Mouse (Mus musculus) gastrocnemius, postnatal 25 days (tissue): ENCODE measurements around the gene Kirrel3. TPM values are rescaled to one million over a fixed set of nuclear protein-coding genes. Genes with fewer than 3 reads are reported as not detected.

ENCODE experiments used
- DNase-seq: peaks from one replicate; pipeline ENCODE4 v3.0.0; 2022
- long read RNA-seq, 2 experiments: library from polyadenylated mRNA; stranded (forward); transcript quantifications; one replicate each; pipeline ENCODE4 v2.0.0; 2021
- total RNA-seq, 2 experiments: library from RNA; stranded (reverse); gene quantifications; 1 replicate in 1 of 2; 2 replicates in 1 of 2; pipeline ENCODE4 v1.2.3; 2021

Kirrel3 gene
- total RNA-seq = 1 to 10 TPM in 1 of 2 experiments, under 1 TPM in 1; 0.59 to 1.1 TPM
- long read RNA-seq, experiment 1 = 0 reads
- long read RNA-seq, experiment 2 = 0 reads

DNA sequence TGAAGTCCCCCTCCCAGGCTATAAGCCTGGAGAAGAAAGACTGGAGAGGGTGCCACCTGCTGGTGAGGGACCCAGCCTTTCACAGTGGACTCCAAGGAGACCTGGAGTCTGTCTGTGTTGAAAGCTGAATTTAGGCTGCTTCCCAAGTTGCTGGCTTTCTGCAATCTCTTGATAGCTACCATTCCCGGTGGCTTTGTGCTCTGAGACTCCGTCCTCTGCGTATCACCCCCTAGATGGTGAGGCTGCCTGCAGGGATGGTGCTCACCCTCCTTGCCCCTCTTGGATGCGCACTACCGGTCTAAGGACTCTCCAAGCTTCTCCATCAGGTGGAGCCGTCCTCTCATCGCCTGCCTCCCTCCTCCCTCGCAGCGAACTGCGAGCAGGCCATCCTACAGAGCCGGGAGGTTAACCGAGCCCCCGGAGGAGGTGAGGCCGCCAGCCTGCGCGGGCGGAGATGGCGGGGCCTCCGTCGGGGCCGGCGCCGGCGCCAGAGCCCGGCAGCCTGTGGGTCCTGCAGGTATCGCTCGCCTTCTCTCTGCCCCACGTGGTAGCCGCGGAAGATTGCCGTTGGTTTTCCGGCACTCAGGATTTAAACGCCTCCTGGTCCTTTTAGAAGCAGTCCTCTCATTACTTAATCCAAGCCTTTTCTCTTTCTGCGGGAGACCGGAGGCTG, at the start of gene Kirrel3:
Kirrel3 (plus strand) TSS at position 136 of the 673 bp plus-strand sequence.
- DNase-seq = no peak

DNA sequence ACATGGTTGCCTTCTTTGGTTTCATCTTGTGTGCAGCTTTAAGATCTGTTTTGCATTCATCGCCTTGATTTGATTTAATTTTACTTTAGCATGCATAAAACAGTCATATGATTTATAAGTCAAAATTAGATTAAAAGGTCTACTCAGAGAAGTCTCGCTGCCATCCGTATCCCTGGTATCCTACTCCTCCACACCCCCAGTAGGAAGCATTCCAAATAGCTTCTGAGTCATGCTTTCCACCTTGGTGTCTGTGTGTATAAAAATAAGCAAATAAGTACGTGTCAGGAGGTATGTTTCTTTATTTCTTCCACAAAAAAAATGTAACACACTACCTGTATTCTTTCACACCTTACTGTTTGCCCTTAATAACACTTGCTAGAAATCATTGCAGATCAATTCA, 45.0 kb upstream of the Kirrel3 start:
- no peak for DNase-seq

DNA sequence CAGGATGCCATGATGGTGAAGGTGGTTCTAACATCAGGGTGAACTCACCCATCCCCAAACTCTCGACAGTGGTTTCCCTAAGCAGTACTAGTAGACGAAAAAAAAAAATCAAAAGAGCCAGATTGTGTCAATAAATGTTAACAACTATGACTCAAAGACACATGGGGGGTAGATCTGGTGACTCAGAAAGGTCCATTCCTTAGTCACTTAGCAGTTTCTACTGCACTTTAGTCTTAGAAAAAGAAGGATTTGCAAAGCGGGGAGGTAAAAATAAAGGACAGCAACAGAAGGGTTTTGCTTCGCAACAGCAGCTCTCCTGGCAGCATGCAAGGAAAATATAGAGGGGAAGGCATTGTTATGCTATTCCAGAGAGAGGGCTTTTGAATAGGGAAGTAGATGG, 41.7 kb upstream of the Kirrel3 start:
- no peak for DNase-seq

DNA sequence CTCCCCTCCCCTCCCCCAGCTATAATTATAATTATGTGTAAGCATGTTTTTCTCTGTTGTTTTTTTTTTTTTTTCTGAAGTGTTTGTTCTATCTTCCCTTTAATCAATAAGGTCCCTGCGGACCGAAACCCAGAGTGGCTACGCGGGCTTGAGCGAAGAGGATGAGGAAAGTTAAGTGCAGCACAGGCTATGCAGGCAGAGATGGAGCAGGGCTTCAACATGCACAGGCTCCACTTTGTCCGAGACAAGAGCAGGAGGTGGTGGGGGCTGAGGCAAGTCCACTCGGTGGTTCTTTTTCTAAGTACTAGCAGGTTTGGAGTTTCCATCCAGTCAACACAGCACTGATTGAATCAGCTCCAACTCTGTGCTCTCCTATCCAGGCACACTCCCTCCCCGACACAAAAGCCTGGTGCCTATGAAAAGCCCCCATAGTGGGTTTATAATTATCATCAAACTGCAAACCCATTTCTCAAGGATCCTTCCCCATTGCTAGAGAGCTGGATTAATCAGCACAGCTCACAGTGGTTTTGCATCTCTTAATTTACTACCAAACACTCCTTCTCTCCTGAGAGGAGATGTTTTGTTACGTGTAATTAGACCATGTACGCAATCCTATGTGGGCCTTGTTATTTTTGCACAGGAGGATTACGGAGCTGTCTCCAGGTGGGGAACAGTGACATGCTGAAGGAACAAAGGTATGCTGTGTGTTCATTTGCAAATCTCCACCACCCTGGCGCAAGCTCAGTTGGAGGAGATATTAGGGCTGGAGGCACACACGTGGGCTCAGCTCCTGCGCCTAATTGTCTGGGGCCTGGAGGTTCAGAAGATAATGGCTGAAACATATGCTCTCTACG, 39.0 kb upstream of the Kirrel3 start:
- no peak for DNase-seq

DNA sequence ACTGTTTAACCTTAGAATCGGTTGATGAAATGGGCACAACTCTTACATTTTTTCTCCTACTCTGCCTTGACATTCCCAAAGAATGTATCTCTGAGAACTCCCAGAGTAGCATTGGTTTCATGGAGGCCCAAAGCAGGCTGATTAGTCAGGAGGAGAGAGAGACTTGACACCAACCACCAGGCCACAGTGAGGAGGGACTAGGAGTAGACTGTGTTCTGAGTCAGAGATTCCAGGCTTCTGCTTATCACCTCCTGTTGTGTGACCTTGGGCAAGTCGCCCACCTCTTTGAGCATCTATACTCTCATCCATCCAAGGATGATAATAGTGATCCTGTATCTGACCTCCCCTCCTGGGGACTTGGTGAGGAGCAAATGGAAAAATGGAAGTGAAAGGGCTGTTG, 38.0 kb upstream of the Kirrel3 start:
- no peak for DNase-seq

DNA sequence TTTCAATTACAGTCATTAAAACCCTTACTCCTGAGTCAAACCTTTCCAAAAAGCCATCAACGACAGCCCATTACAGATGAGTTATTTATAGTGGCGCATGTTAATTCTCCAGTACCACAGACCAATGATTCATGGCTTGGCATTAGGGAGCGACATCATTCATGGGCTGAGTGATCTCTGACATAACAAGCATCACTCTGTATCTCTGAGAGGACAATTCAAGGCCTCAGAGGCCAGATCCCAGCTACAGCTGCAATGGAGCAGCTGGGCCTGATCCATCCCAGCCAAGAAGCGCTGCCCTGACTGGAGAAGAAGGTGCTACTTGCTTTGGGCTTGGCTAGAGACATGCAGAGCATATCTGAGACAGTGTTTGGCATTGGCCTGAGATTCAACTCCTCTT, 37.2 kb upstream of the Kirrel3 start:
- no peak for DNase-seq

DNA sequence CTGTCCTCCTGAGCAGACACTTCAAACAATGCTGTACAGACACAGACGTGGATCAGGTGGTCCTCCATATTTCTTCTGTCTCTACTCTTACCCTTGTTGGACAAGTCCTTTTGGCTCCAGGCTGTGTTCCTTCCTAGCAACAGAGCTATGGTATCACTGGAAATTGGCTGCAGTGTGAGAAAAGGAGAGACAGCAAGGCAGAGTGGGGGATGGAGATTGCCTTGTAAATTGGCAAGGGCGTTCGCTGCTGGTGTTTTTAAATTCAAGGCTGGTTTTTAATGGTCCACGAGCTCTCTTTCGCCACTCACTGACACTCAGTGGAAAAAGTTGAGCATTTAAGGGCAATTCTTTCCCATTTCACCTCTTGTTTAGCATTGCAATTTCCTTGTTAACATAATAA, 27.5 kb upstream of the Kirrel3 start:
- DNase-seq = no peak

DNA sequence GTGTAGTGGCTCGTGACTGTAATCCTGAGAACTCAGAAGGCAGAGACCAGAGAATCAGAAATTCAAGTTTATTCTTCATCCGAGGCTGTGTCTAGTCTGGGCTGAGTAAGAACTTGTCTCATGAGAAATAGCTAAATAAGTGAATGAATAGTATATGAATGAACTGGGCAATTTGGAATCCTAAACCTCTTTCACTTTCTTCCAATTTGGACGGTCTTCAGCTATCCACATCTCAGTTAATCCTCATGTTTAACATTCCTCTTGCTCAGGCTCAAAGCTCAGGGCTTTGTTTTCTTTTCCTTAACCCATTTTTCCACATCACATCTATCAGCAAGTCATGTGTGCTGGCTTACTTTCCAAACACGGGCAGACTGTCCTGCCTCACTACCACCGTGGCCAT, 25.7 kb upstream of the Kirrel3 start:
- DNase-seq = no peak

DNA sequence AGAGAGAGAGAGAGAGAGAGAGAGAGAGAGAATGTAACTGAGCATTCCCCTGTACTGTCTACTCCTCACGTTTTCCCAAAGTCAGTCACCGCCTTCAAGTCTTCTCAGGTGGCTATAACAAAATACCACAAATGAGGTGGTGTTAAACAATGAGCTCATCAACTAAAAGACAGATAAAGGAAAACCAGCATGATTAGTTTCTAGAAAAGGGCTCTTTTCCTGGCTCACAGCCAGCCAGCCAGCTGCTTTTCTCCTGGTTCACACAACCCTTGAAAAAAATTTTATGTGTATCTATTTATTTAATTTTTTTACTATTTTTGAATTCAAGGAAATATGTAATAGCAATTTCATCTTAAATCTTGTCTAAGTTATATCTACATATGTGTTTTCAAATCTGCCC, 22.0 kb upstream of the Kirrel3 start:
- no peak for DNase-seq

DNA sequence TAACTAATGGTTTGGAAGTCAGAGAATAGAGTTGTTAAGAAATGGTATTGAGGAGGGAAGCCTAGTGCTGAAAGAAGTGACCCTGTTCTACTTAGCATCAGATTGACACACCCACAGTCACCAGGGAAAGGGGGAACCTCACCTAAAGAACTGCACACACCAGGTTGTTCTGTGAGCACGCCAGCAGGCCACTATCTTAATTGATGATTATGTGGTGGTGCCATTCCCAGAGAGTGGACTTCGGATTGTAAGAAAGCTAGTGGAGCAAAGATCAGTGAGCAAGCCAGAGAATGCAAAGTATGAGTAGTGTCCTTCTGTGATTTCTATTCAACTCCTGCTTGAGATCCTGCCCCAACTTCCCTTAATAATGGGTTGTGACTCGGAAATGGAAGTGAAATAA, 19.6 kb upstream of the Kirrel3 start:
- DNase-seq = no peak

DNA sequence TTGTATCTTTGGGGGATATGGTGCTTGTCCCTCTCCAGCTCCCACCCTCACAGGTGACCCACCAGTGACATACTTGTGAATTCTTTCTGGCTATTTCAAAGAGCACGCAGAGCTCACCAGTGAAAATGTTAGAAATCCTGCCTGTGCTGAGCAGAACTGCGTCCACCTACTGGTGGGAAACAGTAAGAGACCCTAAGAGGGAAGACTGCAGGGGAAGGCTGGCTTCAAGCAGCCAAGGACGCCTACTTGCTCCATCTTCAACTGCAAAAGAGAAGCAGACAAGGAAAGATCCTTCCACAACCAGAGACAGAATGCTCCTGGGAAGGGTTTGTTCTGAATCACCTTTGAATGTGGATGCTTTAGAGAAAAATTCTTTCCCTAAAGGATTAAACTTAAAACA, 16.5 kb upstream of the Kirrel3 start:
- no peak for DNase-seq

DNA sequence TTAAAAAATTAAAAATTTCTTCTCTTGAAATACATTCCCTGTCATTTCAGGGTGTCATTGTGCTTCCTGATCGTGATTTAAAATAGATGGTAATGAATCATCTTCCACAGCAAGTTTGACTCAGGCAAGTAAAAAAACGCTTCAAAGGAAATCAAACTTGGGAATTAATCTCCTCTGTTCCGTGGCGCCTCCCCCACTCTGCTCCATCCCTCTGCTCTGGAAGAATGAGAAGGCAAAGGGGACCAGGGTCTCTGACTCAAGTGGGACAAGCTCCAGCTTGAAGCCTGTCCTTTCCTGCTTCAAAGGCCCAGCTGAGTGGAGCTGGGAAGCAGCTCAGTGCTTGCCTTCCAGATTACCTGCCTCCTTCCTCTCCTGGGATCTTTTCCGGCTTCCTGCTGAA, 9.5 kb upstream of the Kirrel3 start:
- DNase-seq = no peak

DNA sequence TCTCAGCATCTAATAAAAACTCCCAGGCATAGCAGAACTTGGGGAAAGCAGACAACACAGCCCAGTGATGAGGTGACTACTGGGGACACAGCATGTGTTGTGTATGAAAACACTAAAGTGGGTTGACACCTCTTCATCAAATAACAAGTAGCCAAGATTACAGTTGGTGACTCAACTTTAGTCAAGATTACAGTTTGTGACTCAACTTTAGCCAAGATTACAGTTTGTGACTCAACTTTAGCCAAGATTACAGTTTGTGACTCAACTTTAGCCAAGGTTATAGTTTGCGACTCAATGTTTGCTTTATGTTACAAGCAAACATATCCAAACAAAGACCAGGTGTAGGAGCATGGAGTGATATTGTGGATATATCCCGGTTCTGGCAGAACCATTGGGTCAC, 7.2 kb upstream of the Kirrel3 start:
- no peak for DNase-seq

DNA sequence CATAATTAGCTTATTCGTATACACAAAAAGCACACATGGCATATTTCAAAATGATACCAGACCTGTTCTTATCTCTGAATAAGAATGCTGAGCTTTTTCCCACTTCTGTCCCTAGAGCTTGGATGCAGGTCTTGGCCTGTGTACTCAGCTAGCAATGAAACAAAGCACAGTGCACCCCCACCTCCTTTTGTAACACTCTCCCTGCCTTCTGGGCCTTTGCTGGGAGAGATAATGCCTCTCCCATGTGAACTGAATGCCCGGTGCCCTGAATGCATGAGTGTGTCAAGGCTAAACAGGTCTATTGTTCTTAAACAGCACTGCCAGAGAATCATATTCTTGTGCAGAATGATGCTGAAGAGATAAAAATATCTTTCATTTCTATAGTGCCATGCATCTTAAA, 2.5 kb upstream of the Kirrel3 start:
- DNase-seq = no peak

DNA sequence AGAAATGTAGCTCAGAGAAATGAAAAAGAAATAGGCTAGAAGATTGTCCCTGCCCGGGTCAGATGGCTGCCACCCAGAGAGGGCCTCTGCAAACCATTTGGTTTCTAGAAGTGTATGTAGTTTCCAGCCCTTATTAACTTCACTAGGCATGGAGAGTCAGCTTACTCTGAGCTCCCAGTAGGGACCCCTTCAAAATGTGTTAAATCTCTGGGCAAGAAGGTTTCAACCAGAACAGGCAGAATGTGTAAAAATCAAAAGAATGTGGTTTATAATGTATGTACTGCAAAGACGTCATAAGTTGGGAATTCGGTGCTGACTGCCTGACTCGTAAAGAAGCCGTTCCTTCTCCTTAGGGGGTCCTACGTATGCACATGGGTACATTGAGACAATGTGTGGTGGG, 1.0 kb upstream of the Kirrel3 start:
- DNase-seq = no peak

DNA sequence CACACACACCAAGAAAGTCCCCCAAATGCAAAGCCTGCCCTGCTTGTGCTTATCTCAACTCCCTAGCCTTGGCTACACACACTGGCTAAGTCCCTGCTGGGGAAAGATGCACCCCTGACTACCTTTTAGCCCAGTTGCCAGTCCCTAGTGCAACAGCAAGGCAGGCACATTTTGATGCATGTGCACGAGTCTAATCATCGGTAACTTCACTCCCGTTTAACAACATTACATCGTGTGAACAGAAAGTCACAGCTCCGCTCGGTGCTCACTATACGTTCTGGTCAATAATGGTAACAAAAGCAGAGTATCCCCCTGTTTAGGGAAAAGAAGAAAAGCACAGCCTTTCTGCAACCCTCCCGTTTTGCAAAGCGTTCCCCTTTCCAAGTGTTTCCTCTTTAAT, 2.6 kb downstream of the Kirrel3 start:
- no peak for DNase-seq

DNA sequence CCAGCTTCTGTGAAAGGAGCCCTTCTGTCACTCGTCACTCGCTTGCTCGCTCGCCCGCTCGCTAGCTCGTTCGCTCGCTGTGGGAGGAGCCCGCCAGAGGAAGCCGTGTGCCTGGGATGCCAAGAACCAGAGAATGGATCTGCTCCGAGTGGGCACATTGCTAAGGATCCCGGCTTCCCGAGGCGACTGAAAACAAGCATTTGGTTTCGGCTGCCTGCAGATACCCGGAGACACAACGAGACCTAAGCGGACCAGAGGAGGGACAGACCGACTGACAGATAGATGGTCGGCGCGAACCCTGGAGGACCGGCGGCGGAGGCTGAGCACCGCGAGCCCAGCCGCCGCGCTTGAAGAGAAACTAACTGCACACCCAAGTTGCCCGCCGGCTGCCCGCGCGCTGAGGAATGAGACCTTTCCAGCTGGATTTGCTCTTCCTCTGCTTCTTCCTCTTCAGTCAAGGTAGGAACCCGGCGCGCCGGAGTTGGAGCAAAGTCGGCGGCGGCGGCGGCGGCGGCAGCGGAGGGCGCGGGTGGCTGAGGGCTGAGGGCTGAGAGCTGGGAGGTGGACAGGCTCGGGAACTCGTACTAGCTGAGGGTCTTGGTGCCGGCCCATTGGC, 3.1 kb downstream of the Kirrel3 start:
- peak; percentile 11 for DNase-seq

DNA sequence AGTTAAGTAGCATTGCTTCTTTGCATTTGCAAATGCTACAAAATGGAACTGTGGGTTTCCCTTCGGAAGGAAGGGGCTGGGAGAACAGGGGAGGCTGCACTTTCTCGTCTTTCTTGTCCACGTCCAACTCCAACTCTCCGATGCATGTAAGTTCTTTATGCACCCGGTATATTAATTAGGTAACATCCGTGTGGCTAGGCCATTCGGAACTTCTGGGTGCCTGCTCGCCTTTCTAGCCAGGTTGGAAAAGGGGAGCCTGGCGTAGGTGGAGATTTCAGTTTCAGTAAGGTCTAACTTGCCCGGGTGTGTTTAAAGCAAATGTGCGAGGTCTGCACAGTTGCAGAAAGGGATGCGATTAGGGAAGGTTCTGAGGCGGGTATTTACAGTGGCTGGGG, 3.6 kb downstream of the Kirrel3 start:
- DNase-seq = no peak

DNA sequence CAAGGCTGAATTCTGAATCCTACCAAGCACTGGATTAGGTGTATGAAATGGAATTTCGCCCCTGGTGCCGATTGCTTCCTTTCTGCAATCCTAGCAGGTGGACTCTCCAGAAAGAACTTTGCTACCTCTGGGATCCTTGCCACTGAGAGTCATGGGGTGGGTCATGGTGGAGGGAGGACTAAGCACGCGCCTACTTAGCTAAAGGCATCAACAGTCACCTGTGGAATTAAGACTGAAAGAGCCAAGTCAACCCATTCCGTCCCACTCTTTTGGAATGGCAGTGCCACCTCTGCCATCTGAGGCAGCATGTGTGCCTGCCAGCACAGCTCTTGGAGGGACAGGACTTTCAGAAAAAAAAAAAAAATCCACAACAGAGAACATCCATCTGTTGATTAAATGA, 4.1 kb downstream of the Kirrel3 start:
- no peak for DNase-seq

DNA sequence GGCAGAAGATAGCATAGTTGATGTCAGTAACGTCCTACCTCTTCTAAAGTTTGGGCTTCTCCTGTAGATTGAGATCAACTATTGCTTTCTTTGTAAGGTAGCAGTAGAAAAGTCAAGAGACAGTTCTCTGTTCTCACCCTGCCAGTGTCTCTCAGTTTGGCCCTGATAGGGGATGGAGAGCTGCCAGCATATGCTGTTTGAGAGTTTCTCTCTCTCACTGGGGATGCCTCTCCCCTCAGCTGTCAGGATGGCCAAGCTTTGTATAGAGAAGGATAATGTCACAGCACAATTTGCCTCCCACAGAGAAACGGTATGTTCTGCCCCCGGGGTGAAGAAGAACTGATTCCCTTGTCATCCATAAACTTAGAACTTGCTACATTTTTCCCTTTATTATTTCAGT, 6.4 kb downstream of the Kirrel3 start:
- no peak for DNase-seq

DNA sequence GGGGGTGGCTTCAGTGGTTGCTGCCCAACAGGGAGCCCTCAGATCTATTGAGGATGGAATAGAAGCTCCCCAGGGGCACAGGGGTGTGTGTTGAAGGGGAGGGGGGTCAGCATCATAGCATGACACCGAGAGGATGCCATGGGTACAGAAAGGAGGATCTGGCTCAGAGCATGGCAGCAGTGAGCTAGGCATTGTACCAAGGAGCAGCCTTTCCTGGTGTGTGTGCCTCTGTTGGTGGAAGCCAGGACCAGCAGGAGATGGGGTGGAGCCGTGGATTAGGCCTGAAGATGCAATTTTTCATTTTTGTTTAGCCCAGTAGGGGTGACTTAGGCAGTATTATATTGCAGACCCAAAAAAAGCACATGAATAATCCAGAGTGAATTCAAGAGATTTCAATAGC, 7.9 kb downstream of the Kirrel3 start:
- no peak for DNase-seq

DNA sequence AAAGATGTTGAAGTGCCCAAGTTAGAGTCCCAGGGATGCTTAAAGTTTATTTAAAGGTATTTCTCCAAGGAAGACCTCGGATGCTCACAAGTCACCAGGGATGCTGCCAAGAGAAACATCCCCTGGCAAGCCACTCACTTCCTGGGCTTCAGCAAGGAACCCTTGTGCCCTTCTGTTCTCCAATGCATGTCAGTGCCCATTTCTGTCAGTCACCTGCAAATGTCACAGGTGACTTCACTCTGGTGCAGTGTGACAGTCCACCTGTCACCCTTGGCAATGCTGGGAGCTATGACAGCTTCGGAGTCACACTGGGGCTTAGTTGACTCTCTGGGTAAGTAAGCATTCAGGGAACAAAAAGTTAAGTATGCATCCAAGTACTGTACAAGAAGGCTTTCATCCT, 12.4 kb downstream of the Kirrel3 start:
- DNase-seq = no peak

DNA sequence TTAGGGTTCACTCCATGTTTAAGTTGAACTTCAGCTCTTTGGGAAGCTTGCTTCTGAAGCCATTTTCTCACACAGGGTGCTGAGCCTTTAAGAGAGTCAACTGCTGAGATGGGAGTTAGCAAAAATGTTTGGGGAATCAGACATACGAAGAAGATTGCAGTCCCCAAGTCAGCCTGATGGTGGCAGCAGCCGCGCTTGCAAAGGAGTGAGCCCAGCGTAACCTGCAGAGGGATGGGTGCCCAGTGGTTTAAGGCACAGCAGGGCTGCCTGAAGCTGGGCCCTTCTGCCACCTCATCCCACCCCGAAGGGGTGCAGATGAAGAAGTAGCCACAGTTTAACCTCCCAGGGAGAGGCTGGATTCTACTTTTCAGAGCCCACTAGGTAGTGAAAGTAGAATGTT, 13.0 kb downstream of the Kirrel3 start:
- DNase-seq = peak; percentile 32
